Mouse (Mus musculus) myocyte (in vitro differentiated cells): ENCODE results near the gene Olfr389. TPM values are rescaled to one million over a fixed set of nuclear protein-coding genes. Genes with fewer than 3 reads are reported as not detected.

Source experiments
- H3K27me3 ChIP-seq: one replicate; pipeline ENCODE4 v1.6.1; 2011; ENCODE audit not compliant: control insufficient read depth, insufficient read depth, insufficient read length
- H3K36me3 ChIP-seq: one replicate; pipeline ENCODE4 v1.6.1; 2011; ENCODE audit not compliant: control insufficient read depth, insufficient read depth
- H3K4me2 ChIP-seq: one replicate; pipeline ENCODE4 v1.6.1; 2011; ENCODE audit warnings: low read depth, control low read depth
- H3K4me3 ChIP-seq: one replicate; pipeline ENCODE4 v1.5.1; 2011; ENCODE audit warnings: mild to moderate bottlenecking, control low read depth, moderate library complexity
- H3K79me2 ChIP-seq: one replicate; pipeline ENCODE4 v1.6.1; 2011; ENCODE audit not compliant: control insufficient read depth, insufficient read depth
- H3ac ChIP-seq: one replicate; pipeline ENCODE4 v1.6.1; 2011; ENCODE audit not compliant: control insufficient read depth, insufficient read length
- CEBPB ChIP-seq: IDR thresholded peaks from 2 replicates; pipeline ENCODE4 v1.6.1; 2011; ENCODE audit warnings: mild to moderate bottlenecking, moderate library complexity; ENCODE audit not compliant: poor library complexity, insufficient read depth, severe bottlenecking
- E2F4 ChIP-seq: IDR thresholded peaks from one replicate; pipeline ENCODE4 v1.6.1; 2011; ENCODE audit warnings: mild to moderate bottlenecking, control low read depth, moderate library complexity; ENCODE audit not compliant: insufficient read depth
- MAX ChIP-seq: IDR thresholded peaks from one replicate; pipeline ENCODE4 v1.6.1; 2011; ENCODE audit warnings: low read depth, mild to moderate bottlenecking, control low read depth
- MYOD1 ChIP-seq, 3 experiments: IDR thresholded peaks; one replicate each; pipeline ENCODE4 v1.6.1; 2011; ENCODE audit warnings: control low read depth in 2 of 3, low read depth in 2 of 3, mild to moderate bottlenecking in 2 of 3, moderate library complexity in 1 of 3; ENCODE audit not compliant: insufficient read length in 2 of 3, control insufficient read depth in 1 of 3
- MYOG ChIP-seq, 3 experiments: IDR thresholded peaks; one replicate each; pipeline ENCODE4 v1.6.1; 2011; ENCODE audit warnings: control low read depth in 2 of 3, low read depth in 2 of 3, mild to moderate bottlenecking in 2 of 3; ENCODE audit not compliant: insufficient read length in 2 of 3, control insufficient read depth in 1 of 3, insufficient read depth in 1 of 3
- POLR2A ChIP-seq: IDR thresholded peaks from one replicate; pipeline ENCODE4 v1.6.1; 2011; ENCODE audit warnings: low read depth, mild to moderate bottlenecking, control low read depth, moderate library complexity; ENCODE audit not compliant: insufficient read length
- POLR2AphosphoS2 ChIP-seq: IDR thresholded peaks from one replicate; pipeline ENCODE4 v1.6.1; 2011; ENCODE audit warnings: low read depth, control low read depth; ENCODE audit not compliant: insufficient read length
- REST ChIP-seq: IDR thresholded peaks from one replicate; pipeline ENCODE4 v1.6.1; 2011; ENCODE audit warnings: mild to moderate bottlenecking, control low read depth, moderate library complexity; ENCODE audit not compliant: insufficient read depth, insufficient read length
- SRF ChIP-seq: IDR thresholded peaks from one replicate; pipeline ENCODE4 v1.6.1; 2011; ENCODE audit warnings: low read depth; ENCODE audit not compliant: control insufficient read depth, insufficient read length
- TCF12 ChIP-seq: IDR thresholded peaks from one replicate; pipeline ENCODE4 v1.6.1; 2011; ENCODE audit warnings: mild to moderate bottlenecking, control low read depth; ENCODE audit not compliant: poor library complexity, insufficient read depth, severe bottlenecking
- TCF3 ChIP-seq: IDR thresholded peaks from one replicate; pipeline ENCODE4 v1.6.1; 2011; ENCODE audit warnings: low read depth, control low read depth; ENCODE audit not compliant: insufficient read length
- USF1 ChIP-seq: IDR thresholded peaks from one replicate; pipeline ENCODE4 v1.6.1; 2011; ENCODE audit warnings: low read depth, mild to moderate bottlenecking, control low read depth, moderate library complexity
- polyA plus RNA-seq: library from polyadenylated mRNA; unstranded; fragments of >200 nt; fragmentation: generic; extraction: Trizol; gene quantifications from one replicate; pipeline ENCODE4 v1.2.1, GENCODE M21; 2012; ENCODE audit warnings: missing spikeins

Olfr389 gene
- polyA plus RNA-seq, result not detected

GRCm38 (mm10) chr11:73780613-73781012 lies at the start of gene Olfr389:
Gene Olfr389, minus strand, starts transcription at chr11:73780713.
- Histone ChIP-seq H3K4me2 (no peak within 1 kb of the TSS), H3K27me3 (no peaks in the 10 kb centered on the region), H3K4me3 (no peak within 1 kb of the TSS), H3K79me2 (no peaks in the 10 kb centered on the region), H3ac (no peak within 1 kb of the TSS), H3K36me3 (no peaks in the 10 kb centered on the region)
- TF ChIP-seq MYOD1 (IDR thresholded peaks at IDR 0.05; ENCODE audit: control insufficient read depth in 1 of 3, insufficient read length in 2 of 3, low read depth in 2 of 3) (no peak), E2F4 (no peak), CEBPB (no peak), MYOG (IDR thresholded peaks at IDR 0.05; ENCODE audit: control insufficient read depth in 1 of 3, insufficient read depth in 1 of 3, insufficient read length in 2 of 3, low read depth in 2 of 3) (no peak), REST (no peak), POLR2A (no peak), MAX (no peak)

GRCm38 (mm10) chr11:73816949-73817348 lies 36.4 kb upstream of the Olfr389 start, which contains the start of gene Olfr392:
Gene Olfr392, minus strand, starts transcription at chr11:73817049.
- Histone ChIP-seq H3K36me3 (no peaks in the 10 kb centered on the region), H3K4me2 (no peak within 1 kb of the TSS), H3K4me3 (no peak within 1 kb of the TSS), H3ac (no peak within 1 kb of the TSS), H3K79me2 (no peaks in the 10 kb centered on the region), H3K27me3 (no peaks in the 10 kb centered on the region)
- no peak for TF ChIP-seq MYOD1 (IDR thresholded peaks at IDR 0.05; ENCODE audit: control insufficient read depth in 1 of 3, insufficient read length in 2 of 3, low read depth in 2 of 3)
- TF ChIP-seq POLR2A, result no peak
- TF ChIP-seq USF1, result no peak
- no peak for TF ChIP-seq POLR2AphosphoS2
- no peak for TF ChIP-seq SRF
- no peak for TF ChIP-seq CEBPB
- no peak for TF ChIP-seq TCF12
- no peak for TF ChIP-seq REST
- TF ChIP-seq TCF3, result no peak
- no peak for TF ChIP-seq E2F4
- no peak for TF ChIP-seq MYOG (IDR thresholded peaks at IDR 0.05; ENCODE audit: control insufficient read depth in 1 of 3, insufficient read depth in 1 of 3, insufficient read length in 2 of 3, low read depth in 2 of 3)
- no peak for TF ChIP-seq MAX

GRCm38 (mm10) chr11:73802952-73803351 lies 22.4 kb upstream of the Olfr389 start, which contains the start of gene Olfr391-ps:
Gene Olfr391-ps, minus strand, starts transcription at chr11:73803052.
- H3K36me3 ChIP-seq, result no peaks in the 10 kb centered on the region
- no peaks in the 10 kb centered on the region for H3K27me3 ChIP-seq
- H3K4me2 ChIP-seq, result no peak within 1 kb of the TSS
- no peaks in the 10 kb centered on the region for H3K79me2 ChIP-seq
- H3K4me3 ChIP-seq, result no peak within 1 kb of the TSS
- TF ChIP-seq E2F4, result no peak
- no peak for TF ChIP-seq MAX
- TF ChIP-seq MYOD1 (IDR thresholded peaks at IDR 0.05; ENCODE audit: control insufficient read depth in 1 of 3, insufficient read length in 2 of 3, low read depth in 2 of 3), result no peak
- TF ChIP-seq TCF3, result no peak
- TF ChIP-seq MYOG (IDR thresholded peaks at IDR 0.05; ENCODE audit: control insufficient read depth in 1 of 3, insufficient read depth in 1 of 3, insufficient read length in 2 of 3, low read depth in 2 of 3), result no peak
- no peak for TF ChIP-seq USF1
- no peak for TF ChIP-seq POLR2AphosphoS2
- TF ChIP-seq SRF, result no peak
- TF ChIP-seq REST, result no peak
- TF ChIP-seq POLR2A, result no peak
- H3ac ChIP-seq, result no peak within 1 kb of the TSS

- no peaks in the 10 kb centered on the region for H3K79me2 ChIP-seq
- H3K4me3 ChIP-seq, result no peak within 1 kb of the TSS
- H3K36me3 ChIP-seq, result no peaks in the 10 kb centered on the region
- no peak within 1 kb of the TSS for H3K4me2 ChIP-seq
- H3ac ChIP-seq, result no peak within 1 kb of the TSS
- H3K27me3 ChIP-seq, result no peaks in the 10 kb centered on the region
- TF ChIP-seq MAX (no peak), TCF12 (no peak), POLR2AphosphoS2 (no peak), CEBPB (no peak), MYOD1 (IDR thresholded peaks at IDR 0.05; ENCODE audit: control insufficient read depth in 1 of 3, insufficient read length in 2 of 3, low read depth in 2 of 3) (no peak), MYOG (IDR thresholded peaks at IDR 0.05; ENCODE audit: control insufficient read depth in 1 of 3, insufficient read depth in 1 of 3, insufficient read length in 2 of 3, low read depth in 2 of 3) (no peak), POLR2A (no peak), SRF (no peak), E2F4 (no peak), USF1 (no peak)
These were observed 2.2 kb upstream of the Olfr389 start, which contains the start of gene Olfr390 for GRCm38 (mm10) chr11:73782664-73783063. Gene Olfr390, plus strand, starts transcription at chr11:73782964.

- H3K36me3 ChIP-seq, result no peaks in the 10 kb centered on the region
These were observed 21.4 kb downstream of the Olfr389 start for GRCm38 (mm10) chr11:73759115-73759514.

More at GRCm38 (mm10) chr11:73759115-73759514, 21.4 kb downstream of the Olfr389 start:
- Histone ChIP-seq H3K27me3 (no peaks in the 10 kb centered on the region), H3ac (no peak overlapping the region), H3K4me3 (no peak overlapping the region), H3K4me2 (no peak overlapping the region), H3K79me2 (no peaks in the 10 kb centered on the region)
- no peak for TF ChIP-seq POLR2A
- no peak for TF ChIP-seq TCF12
- no peak for TF ChIP-seq CEBPB
- no peak for TF ChIP-seq SRF
- TF ChIP-seq TCF3, result no peak
- no peak for TF ChIP-seq E2F4
- no peak for TF ChIP-seq USF1
- TF ChIP-seq REST, result no peak
- TF ChIP-seq MAX, result no peak
- no peak for TF ChIP-seq MYOD1 (IDR thresholded peaks at IDR 0.05; ENCODE audit: control insufficient read depth in 1 of 3, insufficient read length in 2 of 3, low read depth in 2 of 3)
- TF ChIP-seq POLR2AphosphoS2, result no peak
